Mouse (Mus musculus): Measurements from ENCODE around the gene Dcaf12. TPM values are rescaled to one million over a fixed set of nuclear protein-coding genes. Genes with fewer than 3 reads are reported as not detected.
A peak's percentile ranks its signal among the peaks of the same experiment; 100 is the strongest.

Dcaf12 gene
- polyA plus RNA-seq, 1 experiment from 2014 or later, result 88.9 TPM

DNA sequence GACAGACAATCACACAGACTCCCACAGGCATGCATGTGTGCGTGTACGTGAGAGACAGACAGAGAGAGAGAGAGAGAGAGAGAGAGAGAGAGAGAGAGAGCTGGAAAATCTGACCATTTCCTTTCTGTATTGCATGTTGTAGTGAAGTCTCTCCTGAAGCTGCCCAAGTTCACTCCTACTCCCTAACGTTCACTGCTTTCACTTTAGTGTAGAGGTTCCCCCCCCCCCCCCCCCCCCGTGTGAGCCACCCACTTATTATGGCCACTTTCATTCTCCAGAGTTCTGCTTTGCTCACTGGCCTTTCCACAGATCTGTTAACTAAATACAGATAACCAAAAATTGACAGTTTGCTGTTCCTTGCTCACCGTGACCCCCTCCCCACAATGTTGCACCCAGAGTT lies 33.1 kb upstream of the Dcaf12 start:
- Histone ChIP-seq H3K9me3 (ENCODE audit: control insufficient read depth, low read length) (no peaks in the 10 kb centered on the region), H3K4me3 (replicated peaks; ENCODE audit: low read length) (no peak overlapping the region), H3K27me3 (replicated peaks; ENCODE audit: control insufficient read depth, insufficient read depth, low read length) (no peaks in the 10 kb centered on the region), H3K4me1 (replicated peaks; ENCODE audit: control insufficient read depth, insufficient read depth, low read length) (peaks cover 13% of the 10 kb centered on the region), H3K27ac (ENCODE audit: low read length) (no peak overlapping the region), H3K4me2 (ENCODE audit: low read length) (peak overlapping the region; percentile 40), H3K36me3 (ENCODE audit: control insufficient read depth, insufficient read depth) (no peaks in the 10 kb centered on the region), H3K9ac (replicated peaks; ENCODE audit: low read depth, low read length) (0 out of 2 replicates have a peak overlapping the region, but pooled peaks have one; percentile 6)
- 39% methylated on average over 5 of the region's 5 CpGs for WGBS
- no peak for ATAC-seq

DNA sequence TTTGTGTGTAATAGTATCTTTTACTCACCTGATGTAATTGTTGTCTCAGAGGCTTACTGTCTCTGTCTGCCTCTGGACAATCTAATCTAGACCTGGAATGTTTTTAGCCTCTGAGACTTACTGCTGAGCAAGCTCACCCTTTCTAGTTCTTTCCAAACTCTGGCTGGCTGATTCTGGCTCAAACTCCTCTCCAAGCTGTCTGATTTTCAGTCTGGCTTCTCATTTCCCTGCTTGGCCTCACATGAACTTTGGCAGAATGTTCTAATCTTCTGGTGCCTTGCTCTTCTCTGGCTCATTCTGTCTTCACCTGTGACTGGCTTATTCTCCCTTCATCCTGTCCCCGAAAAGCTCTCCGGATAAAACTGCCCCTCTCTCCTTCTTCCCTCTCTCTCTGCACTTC lies 31.3 kb upstream of the Dcaf12 start:
- Histone ChIP-seq H3K9me3 (ENCODE audit: control insufficient read depth, low read length) (no peaks in the 10 kb centered on the region), H3K36me3 (ENCODE audit: control insufficient read depth, insufficient read depth) (no peaks in the 10 kb centered on the region), H3K4me3 (replicated peaks; ENCODE audit: low read length) (no peak overlapping the region), H3K4me1 (replicated peaks; ENCODE audit: control insufficient read depth, insufficient read depth, low read length) (peaks cover 13% of the 10 kb centered on the region), H3K9ac (replicated peaks; ENCODE audit: low read depth, low read length) (no peak overlapping the region), H3K27ac (ENCODE audit: low read length) (no peak overlapping the region), H3K27me3 (replicated peaks; ENCODE audit: control insufficient read depth, insufficient read depth, low read length) (no peaks in the 10 kb centered on the region), H3K4me2 (ENCODE audit: low read length) (no peak overlapping the region)
- ATAC-seq, result no peak
- 74% methylated on average over 2 of the region's 2 CpGs for WGBS

DNA sequence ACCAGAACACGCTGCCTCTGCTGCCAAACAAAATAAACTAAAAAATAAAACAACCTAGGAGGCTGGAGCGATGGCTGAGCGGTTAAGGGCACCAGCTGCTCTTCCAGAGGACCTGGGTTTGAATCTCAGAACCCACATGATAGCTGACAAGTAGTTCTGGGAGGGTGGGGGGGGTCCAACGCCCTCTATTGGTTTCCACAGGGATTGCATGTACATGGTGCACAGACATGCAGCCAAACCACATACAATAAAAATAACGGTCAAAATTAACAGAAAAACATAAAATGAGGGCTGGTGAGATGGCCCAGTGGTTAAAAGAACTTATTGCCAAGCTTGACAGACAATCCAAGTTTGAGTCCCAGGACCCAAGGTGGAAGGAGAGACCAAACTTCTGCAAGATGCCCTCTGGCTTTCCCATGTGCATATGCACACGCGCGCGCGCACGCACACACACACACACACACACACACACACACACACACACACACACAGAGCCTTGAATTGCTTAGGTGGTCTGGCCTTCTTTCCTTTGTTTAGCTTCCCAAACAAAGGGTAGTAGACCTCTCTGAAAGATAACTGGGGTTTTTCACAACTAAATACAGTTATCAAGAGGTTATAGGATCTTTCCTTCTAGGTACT lies 26.3 kb upstream of the Dcaf12 start:
- WGBS, result 84% methylated on average over 11 of the region's 11 CpGs
- Histone ChIP-seq H3K9me3 (ENCODE audit: control insufficient read depth, low read length) (no peaks in the 10 kb centered on the region), H3K27ac (ENCODE audit: low read length) (no peak overlapping the region), H3K4me2 (ENCODE audit: low read length) (no peak overlapping the region), H3K36me3 (ENCODE audit: control insufficient read depth, insufficient read depth) (no peaks in the 10 kb centered on the region), H3K4me1 (replicated peaks; ENCODE audit: control insufficient read depth, insufficient read depth, low read length) (no peaks in the 10 kb centered on the region), H3K27me3 (replicated peaks; ENCODE audit: control insufficient read depth, insufficient read depth, low read length) (no peaks in the 10 kb centered on the region), H3K4me3 (replicated peaks; ENCODE audit: low read length) (no peak overlapping the region), H3K9ac (replicated peaks; ENCODE audit: low read depth, low read length) (no peak overlapping the region)
- no peak for ATAC-seq

DNA sequence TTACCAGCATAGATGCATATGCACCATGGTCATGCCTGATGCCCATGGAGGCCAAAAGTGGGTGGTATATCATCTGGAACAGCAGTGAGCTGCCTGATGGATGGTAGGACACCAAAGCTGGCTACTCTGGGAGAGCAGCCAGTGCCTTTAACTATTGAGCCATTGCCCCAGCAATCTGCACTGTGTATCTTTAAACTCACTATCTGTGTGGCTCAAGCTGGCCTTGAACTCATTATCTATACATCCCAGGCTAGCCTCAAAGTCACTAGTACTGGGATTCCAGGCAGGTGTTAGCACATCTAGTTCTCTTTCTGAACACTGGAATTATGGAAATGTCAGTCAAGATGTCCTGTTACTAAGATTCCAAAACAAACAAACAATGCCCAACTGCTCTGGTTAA lies 21.9 kb upstream of the Dcaf12 start:
- Histone ChIP-seq H3K9ac (replicated peaks; ENCODE audit: low read depth, low read length) (no peak overlapping the region), H3K36me3 (ENCODE audit: control insufficient read depth, insufficient read depth) (no peaks in the 10 kb centered on the region)
- no peak for ATAC-seq

DNA sequence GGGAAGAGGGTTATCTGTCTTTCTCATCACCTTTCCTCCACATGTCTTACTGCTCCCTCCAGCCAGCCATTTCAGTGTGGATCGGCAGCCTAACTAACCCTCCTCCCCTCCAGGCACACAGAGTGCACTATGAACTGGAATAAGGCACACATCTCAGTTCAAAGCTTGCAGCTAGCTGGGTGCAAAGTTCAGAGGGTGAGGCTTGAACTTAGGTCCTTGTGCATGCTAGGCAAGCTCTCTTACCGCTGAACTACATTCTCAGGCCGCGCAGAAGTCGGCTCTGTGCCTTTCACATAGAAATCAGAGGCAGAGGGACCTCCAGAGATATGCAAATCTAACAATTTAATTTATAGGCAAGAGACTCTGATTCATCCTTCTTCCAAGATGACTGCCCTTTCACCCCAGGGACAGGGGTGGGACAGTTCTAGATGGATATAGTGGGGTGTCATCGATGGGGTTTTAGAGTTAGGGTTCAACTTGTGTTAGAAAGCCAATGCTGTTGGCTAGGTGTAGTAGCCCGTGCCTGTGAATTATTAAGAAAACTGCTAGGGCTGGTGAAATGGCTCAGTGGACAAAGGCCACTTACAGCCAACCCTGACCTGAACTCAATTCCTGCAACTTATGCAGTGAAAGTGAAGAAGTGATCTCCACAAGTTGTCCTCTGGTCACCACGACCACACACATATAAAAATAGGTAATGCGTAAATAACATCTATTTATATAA lies 17.2 kb upstream of the Dcaf12 start:
- 89% methylated on average over 9 of the region's 9 CpGs for WGBS
- no peak for ATAC-seq
- no peak overlapping the region for H3K9ac ChIP-seq (replicated peaks; ENCODE audit: low read depth, low read length)
- H3K4me2 ChIP-seq (ENCODE audit: low read length), result no peak overlapping the region
- no peaks in the 10 kb centered on the region for H3K27me3 ChIP-seq (replicated peaks; ENCODE audit: control insufficient read depth, insufficient read depth, low read length)
- no peaks in the 10 kb centered on the region for H3K4me1 ChIP-seq (replicated peaks; ENCODE audit: control insufficient read depth, insufficient read depth, low read length)
- no peak overlapping the region for H3K27ac ChIP-seq (ENCODE audit: low read length)
- H3K9me3 ChIP-seq (ENCODE audit: control insufficient read depth, low read length), result no peaks in the 10 kb centered on the region
- no peak overlapping the region for H3K4me3 ChIP-seq (replicated peaks; ENCODE audit: low read length)
- H3K36me3 ChIP-seq (ENCODE audit: control insufficient read depth, insufficient read depth), result no peaks in the 10 kb centered on the region

More for the DNA sequence above, 21.9 kb upstream of the Dcaf12 start:
- Histone ChIP-seq H3K4me2 (ENCODE audit: low read length) (no peak overlapping the region), H3K4me3 (replicated peaks; ENCODE audit: low read length) (no peak overlapping the region), H3K27ac (ENCODE audit: low read length) (no peak overlapping the region), H3K4me1 (replicated peaks; ENCODE audit: control insufficient read depth, insufficient read depth, low read length) (no peaks in the 10 kb centered on the region), H3K9me3 (ENCODE audit: control insufficient read depth, low read length) (no peaks in the 10 kb centered on the region), H3K27me3 (replicated peaks; ENCODE audit: control insufficient read depth, insufficient read depth, low read length) (no peaks in the 10 kb centered on the region)

DNA sequence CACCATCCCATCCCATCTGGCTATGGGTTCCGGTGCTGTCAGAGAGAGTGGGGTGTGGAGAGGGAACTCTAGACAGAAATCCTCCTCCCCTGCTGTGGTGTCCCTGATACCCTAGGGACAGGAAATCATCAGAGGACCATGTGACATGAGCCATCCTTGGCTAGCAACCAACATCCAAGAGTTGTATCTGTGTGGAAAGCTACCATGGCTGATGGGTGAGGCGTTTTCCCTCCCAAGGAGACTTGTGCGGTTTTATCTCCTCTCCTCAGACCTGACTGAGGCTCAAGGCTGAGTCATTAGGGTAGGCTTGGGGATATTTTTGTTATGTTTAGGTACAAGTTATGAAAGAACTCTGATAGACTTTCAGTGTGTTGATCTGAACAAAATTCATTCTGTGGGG lies 16.4 kb upstream of the Dcaf12 start:
- ATAC-seq, result no peak
- Histone ChIP-seq H3K4me1 (replicated peaks; ENCODE audit: control insufficient read depth, insufficient read depth, low read length) (no peaks in the 10 kb centered on the region), H3K9ac (replicated peaks; ENCODE audit: low read depth, low read length) (no peak overlapping the region), H3K9me3 (ENCODE audit: control insufficient read depth, low read length) (no peaks in the 10 kb centered on the region), H3K4me3 (replicated peaks; ENCODE audit: low read length) (no peak overlapping the region), H3K27ac (ENCODE audit: low read length) (no peak overlapping the region), H3K4me2 (ENCODE audit: low read length) (no peak overlapping the region), H3K27me3 (replicated peaks; ENCODE audit: control insufficient read depth, insufficient read depth, low read length) (no peaks in the 10 kb centered on the region), H3K36me3 (ENCODE audit: control insufficient read depth, insufficient read depth) (no peaks in the 10 kb centered on the region)
- WGBS, result 85% methylated on average over 3 of the region's 3 CpGs

DNA sequence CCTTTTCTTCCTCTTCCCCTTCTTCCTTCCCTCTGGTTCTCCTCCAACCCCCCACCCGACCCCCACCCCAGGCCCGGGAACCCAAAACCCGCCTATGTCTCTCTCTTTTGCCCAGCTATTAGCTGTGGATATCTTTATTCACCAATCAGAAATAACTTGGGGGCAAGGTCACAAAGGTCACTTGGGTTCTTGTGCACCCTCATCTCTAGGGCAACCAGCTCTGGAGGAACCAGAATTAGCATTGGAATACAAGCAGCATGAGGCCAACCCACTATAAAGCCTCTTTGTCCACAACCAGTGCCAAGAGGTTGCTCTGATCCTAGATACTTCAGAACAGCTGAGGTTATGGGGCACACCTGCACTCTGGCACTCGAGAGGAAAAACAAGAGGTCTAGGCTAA lies 14.8 kb upstream of the Dcaf12 start:
- Histone ChIP-seq H3K9ac (replicated peaks; ENCODE audit: low read depth, low read length) (no peak overlapping the region), H3K27ac (ENCODE audit: low read length) (no peak overlapping the region), H3K9me3 (ENCODE audit: control insufficient read depth, low read length) (no peaks in the 10 kb centered on the region), H3K4me3 (replicated peaks; ENCODE audit: low read length) (no peak overlapping the region), H3K27me3 (replicated peaks; ENCODE audit: control insufficient read depth, insufficient read depth, low read length) (no peaks in the 10 kb centered on the region), H3K4me2 (ENCODE audit: low read length) (no peak overlapping the region), H3K36me3 (ENCODE audit: control insufficient read depth, insufficient read depth) (no peaks in the 10 kb centered on the region), H3K4me1 (replicated peaks; ENCODE audit: control insufficient read depth, insufficient read depth, low read length) (no peaks in the 10 kb centered on the region)
- WGBS, result 49% methylated on average over 4 of the region's 4 CpGs
- no peak for ATAC-seq

DNA sequence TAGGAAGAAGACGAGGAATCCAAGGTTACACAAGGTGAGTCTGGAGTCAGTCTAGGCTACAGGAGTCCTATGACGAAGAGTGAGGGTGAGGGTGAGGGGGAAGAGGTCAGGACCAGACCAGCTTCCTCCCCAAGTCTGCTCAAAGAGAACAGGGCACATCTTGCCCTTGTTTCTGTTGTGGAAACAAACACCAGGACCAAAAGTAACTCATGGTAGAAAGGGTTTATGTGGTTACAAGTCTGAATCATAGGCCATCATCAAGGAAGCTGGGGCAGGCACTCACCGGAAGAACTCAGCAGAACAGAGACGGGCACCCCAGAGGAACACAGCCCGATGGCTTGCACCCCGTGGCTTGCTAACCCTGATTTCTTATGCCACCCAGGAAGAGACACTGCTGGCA lies 12.2 kb upstream of the Dcaf12 start:
- H3K9ac ChIP-seq (replicated peaks; ENCODE audit: low read depth, low read length), result no peak overlapping the region
- no peak overlapping the region for H3K4me3 ChIP-seq (replicated peaks; ENCODE audit: low read length)
- ATAC-seq, result no peak
- no peaks in the 10 kb centered on the region for H3K36me3 ChIP-seq (ENCODE audit: control insufficient read depth, insufficient read depth)
- no peaks in the 10 kb centered on the region for H3K4me1 ChIP-seq (replicated peaks; ENCODE audit: control insufficient read depth, insufficient read depth, low read length)
- WGBS, result 96% methylated on average over 6 of the region's 6 CpGs
- H3K27ac ChIP-seq (ENCODE audit: low read length), result no peak overlapping the region
- no peaks in the 10 kb centered on the region for H3K27me3 ChIP-seq (replicated peaks; ENCODE audit: control insufficient read depth, insufficient read depth, low read length)
- H3K4me2 ChIP-seq (ENCODE audit: low read length), result no peak overlapping the region
- H3K9me3 ChIP-seq (ENCODE audit: control insufficient read depth, low read length), result no peaks in the 10 kb centered on the region

DNA sequence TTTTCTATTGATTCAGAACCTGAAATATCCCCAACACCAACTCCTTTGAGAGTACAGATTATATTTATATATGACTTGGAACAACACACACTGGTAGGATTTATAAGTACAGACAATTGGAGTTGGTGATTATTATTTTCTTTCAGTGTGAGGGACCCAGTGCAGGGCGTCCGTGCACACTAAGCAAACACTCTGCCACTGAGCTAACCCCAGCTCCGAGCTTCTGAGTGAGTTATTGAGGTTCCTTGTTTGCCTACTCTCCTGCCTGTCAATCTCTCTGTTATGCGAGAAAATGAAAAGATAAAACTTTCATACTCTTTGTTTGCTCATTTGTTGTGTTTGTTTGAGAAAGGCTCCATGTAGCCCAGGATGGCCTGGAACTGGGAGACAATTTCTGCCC lies 6.3 kb upstream of the Dcaf12 start:
- no peaks in the 10 kb centered on the region for H3K9me3 ChIP-seq (ENCODE audit: control insufficient read depth, low read length)
- no peaks in the 10 kb centered on the region for H3K4me1 ChIP-seq (replicated peaks; ENCODE audit: control insufficient read depth, insufficient read depth, low read length)
- no peaks in the 10 kb centered on the region for H3K27me3 ChIP-seq (replicated peaks; ENCODE audit: control insufficient read depth, insufficient read depth, low read length)
- no peaks in the 10 kb centered on the region for H3K36me3 ChIP-seq (ENCODE audit: control insufficient read depth, insufficient read depth)
- H3K9ac ChIP-seq (replicated peaks; ENCODE audit: low read depth, low read length), result no peak overlapping the region
- H3K4me3 ChIP-seq (replicated peaks; ENCODE audit: low read length), result no peak overlapping the region
- H3K4me2 ChIP-seq (ENCODE audit: low read length), result no peak overlapping the region
- no peak for ATAC-seq
- 77% methylated on average over 4 of the region's 4 CpGs for WGBS
- H3K27ac ChIP-seq (ENCODE audit: low read length), result no peak overlapping the region
